Mouse (Mus musculus) kidney, postnatal 0 days (tissue): ENCODE results near the gene Six1. TPM values are rescaled to one million over a fixed set of nuclear protein-coding genes. Genes with fewer than 3 reads are reported as not detected.
"Not testable (repeated sequence)": the region's sequence is repeated elsewhere in the genome, so short reads cannot be mapped to it uniquely, and the experiment has no call there.

ENCODE experiments used
- ATAC-seq: fragments of 200-750 bp; cut with Nextera tagmentation; replicated peaks from 2 replicates; pipeline ENCODE4 v1.8.0; 2017; ENCODE audit warnings: low read depth, moderate number of reproducible peaks, moderate TSS enrichment, moderate library complexity; ENCODE audit not compliant: low FRiP score
- DNase-seq: peaks from one replicate; pipeline ENCODE4 v3.0.0-alpha.2; 2016; ENCODE audit warnings: low spot score
- H3K27ac ChIP-seq: fragments of 300-500 bp; sonication (generic); 2 replicates; pipeline ENCODE4 v1.5.1; 2014; ENCODE audit warnings: mild to moderate bottlenecking
- H3K27me3 ChIP-seq: fragments of 300-500 bp; sonication (generic); 2 replicates; pipeline ENCODE4 v1.6.1; 2014; ENCODE audit warnings: low read length, mixed read lengths; ENCODE audit not compliant: insufficient read depth
- H3K36me3 ChIP-seq: fragments of 300-500 bp; sonication (generic); 2 replicates; pipeline ENCODE4 v1.6.1; 2014; ENCODE audit warnings: low read length, mixed read lengths; ENCODE audit not compliant: insufficient read depth
- H3K4me1 ChIP-seq: fragments of 300-500 bp; sonication (generic); replicated peaks from 2 replicates; pipeline ENCODE4 v1.6.1; 2014; ENCODE audit warnings: antibody characterized with exemption, low read length, mixed read lengths; ENCODE audit not compliant: insufficient read depth
- H3K4me2 ChIP-seq: fragments of 300-500 bp; sonication (generic); 2 replicates; pipeline ENCODE4 v1.6.1; 2014; ENCODE audit warnings: mild to moderate bottlenecking, low read length, moderate library complexity, mixed read lengths
- H3K4me3 ChIP-seq: fragments of 300-500 bp; sonication (generic); replicated peaks from 2 replicates; pipeline ENCODE4 v1.5.1; 2014; ENCODE audit warnings: low read depth, low read length
- H3K9ac ChIP-seq: fragments of 300-500 bp; sonication (generic); 2 replicates; pipeline ENCODE4 v1.6.1; 2014; ENCODE audit warnings: low read depth, low read length
- H3K9me3 ChIP-seq: fragments of 300-500 bp; sonication (generic); replicated peaks from 2 replicates; pipeline ENCODE4 v1.6.1; 2016; ENCODE audit warnings: low read length, inconsistent platforms, mixed read lengths
- CTCF ChIP-seq: IDR thresholded peaks from 2 replicates; pipeline ENCODE4 v1.5.1; 2016; ENCODE audit warnings: antibody characterized with exemption, low read depth, mild to moderate bottlenecking, moderate library complexity
- WGBS: fragments of 180-500 bp; shearing (Covaris S2); extraction: QIAGEN DNeasy Blood & Tissue Kit; methylation state at CpG from one replicate; pipeline ENCODE4 v1.1.7; 2014; 5-methylcytosine and 5-hydroxymethylcytosine counted together
- polyA plus RNA-seq: library from polyadenylated mRNA; unstranded; fragments of >200 nt; fragmentation: Nextera tagmentation; extraction: Ambion mirVana; gene quantifications from 2 replicates; pipeline ENCODE4 v1.2.1, GENCODE M21; 2015

Gene Six1
- polyA plus RNA-seq, 1 experiment from 2014 or later = 0.26 TPM

GRCm38 (mm10) chr12:73088911-73089310, 35.2 kb upstream of the Six1 start:
- DNase-seq (no peak), ATAC-seq (no peak)
- TF ChIP-seq CTCF = no peak
- Histone ChIP-seq H3K9ac (no peak overlapping the region), H3K4me1 (no peaks in the 10 kb centered on the region), H3K4me2 (no peak overlapping the region), H3K27ac (no peak overlapping the region), H3K4me3 (no peak overlapping the region), H3K9me3 (no peaks in the 10 kb centered on the region), H3K27me3 (no peaks in the 10 kb centered on the region), H3K36me3 (no peaks in the 10 kb centered on the region)
- WGBS = 71% methylated on average over 5 of the region's 5 CpGs

GRCm38 (mm10) chr12:73088500-73088899, 34.8 kb upstream of the Six1 start:
- Histone ChIP-seq H3K27ac (no peak overlapping the region), H3K4me3 (no peak overlapping the region), H3K4me2 (no peak overlapping the region), H3K4me1 (no peaks in the 10 kb centered on the region), H3K9ac (no peak overlapping the region), H3K36me3 (no peaks in the 10 kb centered on the region), H3K27me3 (no peaks in the 10 kb centered on the region), H3K9me3 (no peaks in the 10 kb centered on the region)
- DNase-seq = no peak
- no peak for TF ChIP-seq CTCF
- ATAC-seq = no peak
- WGBS = 66% methylated on average over 5 of the region's 5 CpGs

GRCm38 (mm10) chr12:73087086-73087485, 33.4 kb upstream of the Six1 start:
- Histone ChIP-seq H3K27me3 (no peaks in the 10 kb centered on the region), H3K4me1 (no peaks in the 10 kb centered on the region), H3K9me3 (no peaks in the 10 kb centered on the region), H3K36me3 (no peaks in the 10 kb centered on the region), H3K9ac (no peak overlapping the region), H3K4me3 (no peak overlapping the region), H3K27ac (no peak overlapping the region), H3K4me2 (no peak overlapping the region)
- WGBS = 89% methylated on average over 7 of the region's 7 CpGs
- TF ChIP-seq CTCF = no peak
- ATAC-seq (no peak), DNase-seq (no peak)

- H3K27ac ChIP-seq = no peak overlapping the region
- H3K9me3 ChIP-seq = no peaks in the 10 kb centered on the region
- no peak overlapping the region for H3K4me2 ChIP-seq
- no peaks in the 10 kb centered on the region for H3K36me3 ChIP-seq
- no peaks in the 10 kb centered on the region for H3K4me1 ChIP-seq
- no peak for DNase-seq
- no peak for TF ChIP-seq CTCF
- no peak for ATAC-seq
- 32% methylated on average over 11 of the region's 11 CpGs for WGBS
- H3K27me3 ChIP-seq = no peaks in the 10 kb centered on the region
- H3K4me3 ChIP-seq = no peak overlapping the region
- H3K9ac ChIP-seq = no peak overlapping the region
Measured at GRCm38 (mm10) chr12:73085739-73086630, 32.3 kb upstream of the Six1 start.

GRCm38 (mm10) chr12:73083773-73084172, 30.1 kb upstream of the Six1 start:
- ATAC-seq (no peak), DNase-seq (no peak)
- TF ChIP-seq CTCF = no peak
- Histone ChIP-seq H3K36me3 (no peaks in the 10 kb centered on the region), H3K4me2 (no peak overlapping the region), H3K27me3 (no peaks in the 10 kb centered on the region), H3K4me1 (no peaks in the 10 kb centered on the region), H3K9me3 (no peaks in the 10 kb centered on the region), H3K4me3 (no peak overlapping the region), H3K27ac (no peak overlapping the region), H3K9ac (no peak overlapping the region)
- WGBS = 80% methylated on average over 4 of the region's 4 CpGs

- DNase-seq, H3K9me3 ChIP-seq, H3K27ac ChIP-seq, H3K4me3 ChIP-seq, H3K9ac ChIP-seq, H3K36me3 ChIP-seq, H3K4me1 ChIP-seq, H3K27me3 ChIP-seq, H3K4me2 ChIP-seq, ATAC-seq: not testable (repeated sequence)
- 85% methylated on average over 4 of the region's 4 CpGs for WGBS
Measured at GRCm38 (mm10) chr12:73081828-73082227, 28.1 kb upstream of the Six1 start.
